Mouse (Mus musculus): ENCODE measurements around the gene Ttpal.
"Not testable (repeated sequence)": the region's sequence is repeated elsewhere in the genome, so short reads cannot be mapped to it uniquely, and the experiment has no call there.

The Ttpal gene

DNA sequence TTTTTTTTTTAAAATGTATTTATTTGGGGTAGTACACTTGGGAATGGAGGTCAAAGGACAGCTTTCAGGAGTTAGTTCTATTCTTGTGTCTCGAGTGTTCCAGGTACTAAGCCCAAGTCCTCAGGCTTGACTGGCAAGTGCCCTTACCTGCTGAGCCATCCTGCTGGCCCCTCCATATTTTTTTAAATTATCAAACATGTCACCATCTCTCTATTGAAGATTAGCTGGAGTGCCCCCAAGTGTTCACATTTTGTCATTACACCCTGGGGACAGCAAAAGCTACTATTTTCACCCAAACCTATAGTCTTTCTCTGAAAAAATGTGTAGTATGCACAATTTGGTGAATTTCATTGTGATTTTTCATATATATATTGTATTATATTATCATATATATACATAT lies 10.0 kb upstream of the Ttpal start:
- no peak for DNase-seq (ENCODE audit: low spot score in 2 of 2)

DNA sequence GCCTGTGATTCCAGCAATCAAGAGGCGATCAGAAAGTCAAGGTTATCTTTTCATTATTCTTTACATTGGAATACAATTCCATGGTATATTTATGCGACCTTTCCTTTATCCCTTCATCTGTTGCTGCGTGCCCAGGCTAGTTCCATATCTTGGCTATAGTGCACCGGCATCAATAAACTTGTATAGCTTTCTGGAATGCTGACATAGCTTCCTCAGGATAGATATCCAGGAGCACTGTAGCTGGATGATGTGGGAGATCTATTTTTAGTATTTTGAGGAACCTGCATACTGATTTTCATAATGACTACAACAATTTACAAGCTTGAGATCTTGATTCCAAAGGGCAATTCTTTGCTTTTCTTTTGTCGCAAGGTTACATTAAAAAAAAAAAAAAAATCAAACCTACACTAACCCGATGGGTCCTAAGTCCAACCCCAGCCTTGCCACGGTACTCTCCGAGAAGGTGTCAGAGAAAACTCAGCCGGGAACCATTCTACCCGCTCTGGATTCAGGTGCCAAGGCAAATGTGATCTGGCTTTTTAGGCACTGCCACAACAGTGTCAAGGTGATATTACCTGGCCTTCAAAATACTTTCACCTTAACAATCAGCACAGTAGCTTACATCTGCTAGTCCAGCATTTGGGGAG lies 8.4 kb upstream of the Ttpal start:
- no peak for DNase-seq (ENCODE audit: low spot score in 2 of 2)

DNA sequence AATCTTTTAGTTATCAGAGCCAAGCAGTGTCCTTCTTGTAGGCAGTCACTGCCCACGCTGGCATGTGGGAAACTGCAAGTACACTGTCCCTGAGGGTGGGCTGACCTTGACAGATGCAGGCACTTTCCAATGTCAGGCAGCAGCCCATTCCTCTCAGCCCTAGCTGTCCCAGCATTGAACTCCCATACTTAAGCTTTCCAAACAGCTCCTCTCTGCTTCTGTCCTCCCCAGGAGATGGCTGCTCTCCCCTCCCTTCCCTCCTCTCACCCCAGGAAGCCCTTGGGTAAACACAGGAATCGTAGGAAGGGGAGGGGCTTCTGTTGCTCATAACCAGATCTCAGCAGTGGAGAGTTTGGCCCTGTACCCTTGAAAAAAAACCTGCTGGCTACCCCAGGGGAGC lies 7.0 kb upstream of the Ttpal start:
- DNase-seq (ENCODE audit: low spot score in 2 of 2), result no peak

DNA sequence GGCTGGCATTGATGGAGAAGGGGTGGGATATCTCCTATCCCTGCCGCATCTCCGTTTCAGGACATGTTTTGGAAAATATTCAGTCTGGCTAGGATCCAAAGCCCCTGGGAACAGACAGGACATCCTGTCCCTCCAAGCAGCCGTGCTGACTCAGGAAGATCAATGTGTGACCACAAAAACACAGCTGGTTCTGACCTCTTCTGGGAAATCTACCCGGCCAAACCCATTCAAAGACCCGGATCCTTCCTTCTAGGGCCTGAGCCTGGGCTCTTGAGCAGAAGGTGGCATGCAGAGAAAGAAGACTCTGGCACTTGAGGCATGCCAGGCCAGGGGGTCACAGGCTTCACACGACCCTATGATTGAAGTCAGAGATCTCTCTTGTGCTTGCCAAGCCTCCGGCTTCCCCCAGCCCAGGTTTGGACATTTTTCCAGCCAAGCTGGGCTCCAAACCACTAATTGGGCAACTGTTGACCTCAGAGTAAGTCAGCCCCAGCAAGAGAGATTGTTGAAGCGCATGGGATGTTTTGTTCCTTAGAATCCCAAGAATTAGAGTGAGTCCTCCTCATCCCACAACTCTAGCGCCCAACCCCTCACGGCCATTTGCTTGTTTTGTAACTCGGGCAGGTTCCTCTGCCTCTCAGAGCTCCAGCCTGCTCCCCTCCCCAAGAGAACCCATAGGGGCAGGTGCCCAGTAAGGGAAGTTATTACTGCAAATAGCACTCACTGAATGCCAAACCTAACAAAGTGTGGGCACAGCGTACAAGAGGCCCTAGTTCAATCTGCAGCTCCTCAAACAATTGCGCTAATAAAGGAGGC lies 5.8 kb upstream of the Ttpal start:
- DNase-seq (ENCODE audit: low spot score in 2 of 2), result no peak

DNA sequence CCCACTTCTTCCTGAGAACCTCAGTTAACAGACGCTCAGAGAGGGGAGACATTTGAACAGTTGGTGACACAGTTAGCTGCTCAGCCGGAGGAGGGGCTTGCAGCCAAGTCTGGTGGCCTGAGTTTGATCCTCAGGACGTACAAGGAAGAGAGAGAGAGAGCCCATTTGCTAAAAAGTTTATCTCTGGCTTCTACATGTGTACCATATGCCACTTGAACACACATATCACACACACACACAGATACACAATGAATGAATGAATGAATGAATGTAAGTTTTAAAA lies 5.3 kb upstream of the Ttpal start:
- no peak for DNase-seq (ENCODE audit: low spot score in 2 of 2)

DNA sequence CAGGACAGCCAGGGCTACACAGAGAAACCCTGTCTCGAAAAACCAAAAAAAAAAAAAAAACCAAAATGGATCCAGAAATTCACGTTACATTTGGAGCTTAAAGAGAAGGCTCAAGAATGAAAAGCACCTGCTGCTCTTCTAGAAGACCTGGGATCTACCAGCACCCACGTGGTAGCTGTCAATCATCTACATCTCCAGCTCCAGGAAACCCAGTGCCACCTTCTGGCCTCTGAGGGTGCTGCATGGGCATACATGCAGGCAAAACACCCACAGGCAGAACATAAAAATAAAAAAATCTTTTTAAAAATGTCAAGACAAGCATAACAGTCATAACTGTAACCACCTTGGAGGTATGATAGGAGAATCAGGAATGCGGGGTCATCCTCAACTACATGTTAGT lies 4.5 kb upstream of the Ttpal start:
- DNase-seq (ENCODE audit: low spot score in 2 of 2), result peak; percentile 34 to 58

DNA sequence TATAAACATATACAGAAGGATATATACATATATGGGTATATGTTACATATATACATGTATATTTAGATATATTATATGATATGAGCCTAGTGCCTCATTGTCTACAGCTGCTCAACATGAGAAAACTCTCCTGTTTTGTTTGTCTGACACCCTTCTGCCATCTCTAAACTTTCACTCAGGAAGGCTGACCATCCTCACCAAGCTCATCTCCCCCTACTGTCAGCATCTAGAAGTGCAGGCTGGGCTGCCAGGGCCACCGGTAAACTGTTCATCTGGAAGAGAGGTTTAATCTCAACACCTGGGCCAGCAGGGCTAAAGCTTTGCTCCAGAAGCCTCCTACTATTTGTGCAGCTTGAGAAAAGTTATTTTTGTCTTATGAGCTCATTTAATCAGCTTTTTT lies 2.9 kb upstream of the Ttpal start:
- peak; percentile 46 to 71 for DNase-seq (ENCODE audit: low spot score in 2 of 2)

DNA sequence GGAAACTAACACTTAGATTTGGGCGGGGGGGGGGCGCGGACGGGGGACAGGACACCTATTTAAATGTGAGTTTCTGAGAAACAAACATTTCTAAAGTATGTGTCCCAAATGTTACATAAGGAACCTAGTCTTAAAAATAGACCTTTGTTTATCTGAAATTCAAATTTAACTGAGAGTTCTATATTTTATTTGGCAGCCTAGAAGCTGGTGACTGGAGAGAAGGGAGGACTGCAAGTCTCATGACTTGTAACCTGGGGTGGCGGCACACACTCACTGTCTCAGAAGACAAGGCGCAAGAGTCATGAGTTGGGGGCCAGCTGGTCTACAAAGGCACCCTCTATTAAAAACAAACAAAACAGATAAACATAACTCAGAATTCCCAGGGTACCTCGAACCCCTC lies 1.0 kb upstream of the Ttpal start:
- DNase-seq (ENCODE audit: low spot score in 2 of 2), result no peak

DNA sequence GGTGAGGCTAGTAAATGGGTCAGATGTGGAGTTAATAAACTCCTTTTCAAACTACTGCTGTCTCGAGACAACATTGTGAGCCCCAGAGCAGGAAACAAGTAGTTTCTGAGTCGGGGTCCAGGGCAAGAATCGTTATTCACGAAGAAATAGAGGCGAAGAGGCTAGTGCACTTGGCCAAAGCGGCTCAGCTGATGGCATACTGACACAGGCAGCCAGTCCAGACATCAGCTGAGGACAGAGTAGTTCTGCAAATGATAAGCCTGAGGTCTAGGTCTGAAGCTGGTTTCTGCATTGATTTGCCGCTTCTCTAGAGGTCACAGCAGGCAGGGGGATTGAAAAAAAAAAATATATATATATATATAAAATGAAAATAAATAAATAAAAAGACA lies 408 bp upstream of the Ttpal start:
- DNase-seq (ENCODE audit: low spot score in 2 of 2), result no peak

DNA sequence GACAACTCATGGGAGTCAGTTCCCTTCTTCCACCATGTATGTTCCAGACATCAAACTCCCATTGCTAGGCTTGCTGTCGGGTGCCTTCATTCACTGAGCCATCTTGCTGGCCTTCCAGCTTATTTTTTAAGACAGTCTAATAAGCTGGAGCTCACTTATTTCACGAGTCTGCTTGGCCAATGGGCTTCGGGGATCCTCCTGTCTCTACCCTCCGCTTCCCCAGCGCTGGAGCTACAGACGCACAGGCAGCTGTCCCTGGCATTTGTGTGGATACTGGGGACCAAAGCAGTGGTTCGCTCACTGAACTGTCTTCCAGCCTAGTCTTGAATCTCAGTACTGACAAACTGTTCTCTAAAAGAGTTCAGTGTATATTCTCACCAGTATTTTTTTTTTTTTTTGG lies 4.0 kb downstream of the Ttpal start:
- DNase-seq (ENCODE audit: low spot score in 2 of 2), result no peak

DNA sequence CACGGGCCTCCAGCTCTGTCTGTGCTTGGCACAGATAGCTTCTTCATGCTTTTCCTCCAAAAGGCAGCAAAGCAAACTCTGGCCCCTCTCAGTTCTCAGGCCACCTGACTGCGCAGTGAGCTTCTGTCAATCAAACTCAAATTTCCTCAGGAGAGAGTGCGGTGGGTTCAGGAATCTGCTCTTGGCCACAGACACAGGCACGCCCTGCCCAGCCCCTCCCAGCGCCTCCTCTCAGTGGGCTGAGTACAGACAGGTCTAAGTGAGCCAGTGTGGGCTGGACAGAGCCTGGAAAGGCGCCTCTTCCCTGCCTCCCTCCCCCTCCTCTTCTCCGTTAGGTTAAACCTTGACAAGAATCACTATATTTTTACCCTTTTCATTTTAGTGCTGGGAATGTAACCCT lies 5.9 kb downstream of the Ttpal start:
- DNase-seq (ENCODE audit: low spot score in 2 of 2), result no peak

DNA sequence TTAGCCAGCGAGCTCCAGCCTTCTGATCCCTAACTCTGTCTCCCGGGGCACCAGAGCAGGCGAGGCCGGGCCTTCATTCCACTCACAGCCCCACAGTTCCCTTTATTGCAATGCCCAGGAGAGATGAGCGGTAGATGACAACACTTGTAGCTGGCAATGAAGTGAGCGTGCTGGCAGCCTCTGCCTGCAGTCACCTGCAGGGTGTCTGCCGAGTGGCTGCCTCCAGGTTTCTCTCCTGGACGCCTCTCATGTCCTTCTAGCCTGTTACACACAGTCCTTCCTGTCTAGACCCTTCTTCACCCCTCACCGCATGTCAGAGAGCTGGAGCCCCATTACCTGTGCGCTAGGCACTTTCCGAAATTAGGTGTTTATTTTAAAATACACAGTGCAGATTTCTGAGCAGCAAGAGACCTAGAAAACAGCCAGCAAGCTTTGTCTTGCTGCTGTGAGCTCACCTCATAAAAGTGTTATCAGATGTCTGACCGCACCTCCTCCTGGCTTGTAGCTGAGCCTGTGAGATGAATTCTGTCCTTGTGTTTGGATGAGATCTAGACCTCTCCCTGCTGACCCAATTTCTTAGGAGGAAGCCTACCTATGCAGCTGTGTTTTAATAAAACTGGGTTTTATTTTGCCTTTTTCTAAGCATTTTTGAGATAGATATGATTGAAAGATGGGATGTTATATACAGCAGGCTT lies 7.3 kb downstream of the Ttpal start:
- DNase-seq (ENCODE audit: low spot score in 2 of 2), result no peak

DNA sequence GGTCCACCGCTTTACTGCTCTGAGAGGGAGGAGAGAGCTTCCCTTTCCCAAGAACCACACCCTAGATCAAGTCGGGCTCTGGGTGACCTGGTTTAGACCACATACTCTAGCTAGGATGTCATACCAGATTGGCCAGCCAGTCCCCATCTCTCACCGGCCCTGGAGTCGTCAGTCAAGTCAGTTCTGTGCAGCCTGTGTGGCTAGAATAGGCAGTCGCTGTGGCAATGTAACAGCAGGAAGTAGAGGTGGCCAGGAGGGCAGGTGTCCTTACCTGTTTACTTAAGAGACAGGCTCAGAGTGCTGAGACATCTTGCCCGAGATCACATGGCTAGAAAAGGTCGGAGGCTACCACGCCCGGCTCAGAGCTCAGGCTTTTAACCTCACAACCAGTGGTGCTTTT lies 9.1 kb downstream of the Ttpal start:
- DNase-seq (ENCODE audit: low spot score in 2 of 2), result no peak

DNA sequence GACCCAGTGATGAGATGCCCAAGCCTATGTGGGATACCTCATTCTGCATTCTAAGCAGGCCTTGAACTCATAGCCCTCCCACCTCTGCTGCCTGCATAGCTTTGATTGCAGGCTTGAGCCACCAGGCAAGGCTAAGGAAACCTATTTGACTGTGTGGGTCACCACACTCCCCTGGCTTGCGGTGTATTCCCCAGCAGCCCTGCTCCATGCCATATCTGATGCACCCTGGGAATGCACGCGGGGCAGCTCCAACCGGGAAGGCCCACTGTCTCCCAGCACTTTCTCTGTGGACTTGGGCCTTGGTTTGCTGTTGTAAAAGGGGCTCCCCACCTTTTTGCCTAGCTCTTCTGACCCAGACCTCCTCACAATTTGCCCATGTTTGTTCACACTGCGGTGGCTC lies 11.1 kb downstream of the Ttpal start:
- no peak for DNase-seq (ENCODE audit: low spot score in 2 of 2)

DNA sequence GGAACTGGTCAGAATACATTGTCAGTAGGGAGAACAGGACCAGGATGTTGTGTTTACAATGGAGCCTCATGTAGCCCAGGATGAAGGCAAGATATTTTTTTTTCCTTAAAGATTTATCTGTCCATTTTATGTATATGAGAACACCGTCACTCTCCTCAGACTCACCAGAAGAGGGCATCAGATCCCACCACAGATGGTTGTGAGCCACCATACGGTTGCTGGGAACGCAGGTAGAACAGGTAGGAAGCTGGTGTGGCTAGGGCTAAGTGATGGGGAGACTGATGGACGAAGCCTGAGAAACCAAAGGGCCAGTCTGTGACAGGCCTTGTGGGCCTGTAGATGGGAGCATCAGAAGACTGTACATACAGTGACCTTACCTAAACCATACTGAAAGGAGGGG lies 11.9 kb downstream of the Ttpal start:
- DNase-seq (ENCODE audit: low spot score in 2 of 2), result no peak

DNA sequence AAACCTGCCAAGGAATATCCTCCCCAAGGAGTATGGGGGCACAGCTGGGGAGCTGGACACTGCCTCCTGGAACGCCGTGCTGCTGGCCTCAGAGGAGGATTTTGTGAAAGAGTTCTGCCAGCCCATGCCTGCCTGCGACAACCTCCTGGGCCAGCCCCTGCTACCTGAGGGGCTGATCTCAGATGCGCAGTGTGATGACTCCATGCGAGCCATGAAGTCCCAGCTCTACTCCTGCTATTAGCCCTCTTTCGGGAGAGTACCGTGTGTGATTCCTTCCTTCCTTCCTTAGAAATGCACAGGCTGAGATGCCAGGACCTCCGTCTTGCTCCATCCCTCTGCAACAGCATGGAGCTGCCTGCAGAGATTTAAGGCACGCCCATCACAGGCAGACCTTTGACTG lies 13.3 kb downstream of the Ttpal start:
- DNase-seq (ENCODE audit: low spot score in 2 of 2), result no peak

DNA sequence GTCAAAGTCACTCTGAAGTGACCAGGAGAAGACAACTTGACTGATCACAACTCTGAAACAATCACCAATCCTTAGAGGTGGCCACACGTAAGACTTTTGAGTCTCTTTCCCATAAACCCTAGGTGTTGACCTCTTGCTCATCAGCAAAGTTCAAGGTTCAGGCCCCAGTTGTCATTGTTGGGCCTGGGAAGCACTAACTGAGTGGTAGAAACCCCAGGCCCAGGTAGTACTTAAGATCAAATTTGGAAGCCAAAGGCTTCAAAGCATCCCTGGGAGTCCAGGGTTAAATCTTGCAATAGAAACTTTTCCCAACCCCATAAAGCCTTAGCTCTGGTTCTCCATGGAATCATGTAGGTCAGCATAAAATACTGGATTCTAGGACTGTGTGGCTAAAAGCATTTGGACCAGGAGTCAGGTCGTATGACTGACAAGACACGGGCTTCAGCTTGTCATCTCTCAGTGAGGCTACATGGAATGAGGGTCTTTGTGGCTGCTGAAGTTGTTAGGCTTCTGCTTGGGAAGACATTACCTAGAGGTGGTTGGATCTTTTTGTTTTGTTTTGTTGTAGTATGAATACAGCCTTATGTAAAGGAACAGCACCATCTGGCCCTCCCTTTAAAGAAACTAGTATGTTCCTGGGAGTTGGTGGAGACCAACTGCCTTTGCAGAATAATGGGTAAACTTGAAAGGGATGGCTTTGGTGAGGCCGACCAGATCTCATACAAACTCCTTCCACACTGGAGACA lies 14.0 kb downstream of the Ttpal start:
- DNase-seq (ENCODE audit: low spot score in 2 of 2), result no peak

DNA sequence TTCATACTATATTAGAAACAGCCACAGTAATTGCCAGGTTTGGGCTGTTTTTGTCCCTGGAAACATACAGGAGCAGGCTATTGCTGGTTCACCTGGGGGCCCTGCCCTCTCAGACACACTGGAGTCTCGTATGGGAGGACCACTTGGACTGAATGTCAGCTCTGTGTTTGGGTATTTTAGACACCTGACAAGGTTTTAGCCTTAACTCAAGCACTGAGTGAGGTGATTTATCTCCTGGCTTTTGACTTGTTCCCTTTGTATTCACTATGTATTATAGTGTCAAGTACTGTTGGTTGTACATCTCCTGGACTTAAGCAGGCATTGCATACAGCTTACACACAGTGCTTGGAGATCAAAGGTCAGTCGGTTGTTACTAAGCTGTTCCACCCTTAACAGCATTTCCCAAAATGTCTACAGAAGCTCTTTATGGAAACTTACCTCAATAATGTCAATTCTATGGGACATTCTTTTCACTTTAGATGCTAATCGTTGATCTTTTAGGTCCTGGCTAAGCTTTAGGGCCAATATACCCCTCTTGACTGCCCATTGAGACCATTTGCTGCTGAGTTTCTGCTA lies 14.6 kb downstream of the Ttpal start:
- DNase-seq (ENCODE audit: low spot score in 2 of 2), result no peak

DNA sequence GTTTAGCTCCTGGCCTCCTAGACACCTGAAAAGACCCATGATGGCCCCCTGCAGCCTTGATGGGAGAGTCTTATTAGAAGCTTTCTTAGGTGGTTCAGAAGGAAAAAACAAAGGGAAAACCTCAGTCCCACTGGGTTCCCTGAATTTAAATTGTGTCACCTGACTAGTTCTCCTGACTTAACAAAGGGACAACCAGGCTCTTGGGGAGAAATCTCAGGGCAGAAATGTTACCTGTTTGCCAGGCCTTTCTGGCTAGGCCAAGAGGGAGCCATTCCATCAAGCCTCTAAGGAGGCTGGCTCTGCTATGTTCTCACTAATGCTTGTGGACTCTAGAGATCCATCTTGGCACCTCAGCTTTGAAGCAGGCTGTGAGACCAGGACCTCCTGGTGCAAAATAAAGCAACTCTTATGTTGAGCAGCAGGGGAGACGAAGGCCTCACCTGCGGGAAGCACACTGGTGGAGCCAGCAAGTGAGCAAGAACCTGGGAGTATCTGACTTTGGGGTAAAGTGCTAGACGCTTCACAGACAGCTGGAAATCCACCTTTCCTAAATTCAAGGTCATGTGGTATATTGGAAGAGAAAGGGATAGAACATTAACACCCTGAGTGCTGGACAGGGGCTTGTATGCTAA lies 15.2 kb downstream of the Ttpal start:
- no peak for DNase-seq (ENCODE audit: low spot score in 2 of 2)

DNA sequence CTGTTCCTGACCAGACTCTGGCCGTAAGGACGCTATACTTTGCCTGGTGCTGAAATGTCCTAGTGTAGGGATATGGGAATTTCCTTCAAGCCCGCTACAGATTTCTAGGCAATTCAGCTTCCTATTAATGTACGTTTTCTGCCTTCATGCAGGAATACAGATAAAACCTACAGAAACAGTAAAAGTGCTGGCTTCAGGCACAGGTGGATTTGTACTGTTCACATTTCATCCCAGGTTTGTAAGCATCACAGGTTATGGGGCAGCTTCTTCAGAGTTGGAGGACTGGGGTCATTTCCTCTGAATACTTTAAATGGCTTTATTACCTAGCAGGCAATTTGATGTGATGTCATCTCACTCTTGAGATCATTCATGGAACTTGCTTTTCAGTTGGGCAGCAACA lies 15.8 kb downstream of the Ttpal start:
- no peak for DNase-seq (ENCODE audit: low spot score in 2 of 2)

DNA sequence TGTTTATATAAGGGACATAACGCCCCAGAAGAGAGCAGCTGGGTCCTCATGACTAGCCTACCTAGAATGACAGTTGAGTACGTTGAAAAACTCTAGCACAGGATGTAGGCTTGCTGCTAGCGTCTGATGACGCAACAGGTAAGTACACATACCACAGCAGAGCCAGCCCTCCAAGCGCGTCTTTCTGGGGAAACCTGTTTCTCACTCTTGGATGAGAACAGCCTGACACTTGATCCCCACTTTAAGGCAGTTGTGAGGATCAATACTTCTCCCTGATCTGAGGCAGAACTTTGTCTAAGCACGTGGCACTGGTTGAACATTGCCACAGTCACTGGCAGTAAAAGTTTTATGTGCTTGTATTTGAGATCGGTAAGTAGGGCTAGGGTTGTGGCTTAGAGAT lies 18.3 kb downstream of the Ttpal start:
- DNase-seq (ENCODE audit: low spot score in 2 of 2), result no peak

DNA sequence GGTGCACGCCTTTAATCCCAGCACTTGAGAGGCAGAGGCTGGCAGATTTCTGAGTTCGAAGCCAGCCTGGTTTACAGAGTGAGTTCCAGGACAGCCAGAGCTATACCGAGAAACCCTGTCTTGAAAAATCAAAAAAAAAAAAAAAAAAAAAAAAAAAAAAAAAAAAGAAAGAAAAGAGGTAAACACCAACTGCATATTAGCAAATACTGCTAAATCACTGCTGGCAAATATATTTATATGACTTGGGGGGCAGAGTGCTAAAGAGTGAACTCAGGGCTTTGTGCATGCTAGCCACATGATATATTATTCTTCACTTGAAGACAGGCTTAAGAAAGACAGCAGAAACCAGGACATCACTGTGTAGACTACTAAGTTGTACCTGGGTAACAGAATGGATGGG lies 19.3 kb downstream of the Ttpal start:
- DNase-seq (ENCODE audit: low spot score in 2 of 2), result not testable (repeated sequence)

Measured in spleen, postnatal 14 days (tissue).